Mouse (Mus musculus): ENCODE data around the gene Tbc1d22a. TPM values are rescaled to one million over a fixed set of nuclear protein-coding genes. Genes with fewer than 3 reads are reported as not detected.

Gene Tbc1d22a
- polyA plus RNA-seq, 1 experiment = 54.8 TPM

GRCm38 (mm10) chr15:86476483-86476882 lies 262.2 kb downstream of the Tbc1d22a start:
- no peak overlapping the region for H3K4me3 ChIP-seq (ENCODE audit: low read depth, low read length)
- H3K4me1 ChIP-seq (ENCODE audit: control insufficient read depth, insufficient read depth, insufficient read length, low read length) = no peaks in the 10 kb centered on the region
- no peak overlapping the region for H3K27ac ChIP-seq (ENCODE audit: insufficient read depth, low read depth, low read length)
- no peak for TF ChIP-seq POLR2A (IDR thresholded peaks at IDR 0.05; ENCODE audit: low read depth, low read length)
- no peak for TF ChIP-seq CTCF (IDR thresholded peaks at IDR 0.05; ENCODE audit: extremely low read depth, insufficient read length, insufficient replicate concordance, low read depth, low read length)
- H3K36me3 ChIP-seq (ENCODE audit: control insufficient read depth, insufficient read depth, low read length) = no peaks in the 10 kb centered on the region
- 86% methylated on average over 6 of the region's 6 CpGs for WGBS
- H3K27me3 ChIP-seq (ENCODE audit: control insufficient read depth, insufficient read depth, low read length) = no peaks in the 10 kb centered on the region

DNA sequence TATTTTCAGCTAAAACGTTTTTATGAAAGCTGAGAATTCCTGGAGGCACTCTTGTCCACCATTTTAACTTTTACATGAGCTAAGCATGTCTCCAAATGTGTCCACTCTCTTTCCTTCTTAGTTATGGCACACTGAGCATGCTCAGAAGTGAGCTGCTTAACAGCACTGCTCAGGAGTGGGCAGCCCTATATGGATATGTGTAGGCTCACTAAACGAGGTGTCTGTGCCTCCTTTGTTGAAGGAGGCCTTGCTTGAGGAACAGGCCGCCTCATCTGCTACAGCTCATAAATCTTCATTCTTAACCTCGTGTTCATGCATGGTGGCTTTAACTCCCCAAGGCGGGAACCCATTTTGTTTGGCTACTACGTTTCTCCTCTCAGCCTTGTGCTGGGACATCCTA lies 262.8 kb downstream of the Tbc1d22a start:
- Histone ChIP-seq H3K4me3 (ENCODE audit: low read depth, low read length) (no peak overlapping the region), H3K4me1 (ENCODE audit: control insufficient read depth, insufficient read depth, insufficient read length, low read length) (no peaks in the 10 kb centered on the region), H3K27me3 (ENCODE audit: control insufficient read depth, insufficient read depth, low read length) (no peaks in the 10 kb centered on the region), H3K27ac (ENCODE audit: insufficient read depth, low read depth, low read length) (no peak overlapping the region), H3K36me3 (ENCODE audit: control insufficient read depth, insufficient read depth, low read length) (no peaks in the 10 kb centered on the region)
- 65% methylated on average over 6 of the region's 6 CpGs for WGBS
- TF ChIP-seq POLR2A (IDR thresholded peaks at IDR 0.05; ENCODE audit: low read depth, low read length) (no peak), CTCF (IDR thresholded peaks at IDR 0.05; ENCODE audit: extremely low read depth, insufficient read length, insufficient replicate concordance, low read depth, low read length) (no peak)

GRCm38 (mm10) chr15:86477471-86477992 lies 263.3 kb downstream of the Tbc1d22a start:
- no peak for TF ChIP-seq CTCF (IDR thresholded peaks at IDR 0.05; ENCODE audit: extremely low read depth, insufficient read length, insufficient replicate concordance, low read depth, low read length)
- TF ChIP-seq POLR2A (IDR thresholded peaks at IDR 0.05; ENCODE audit: low read depth, low read length) = no peak
- Histone ChIP-seq H3K36me3 (ENCODE audit: control insufficient read depth, insufficient read depth, low read length) (no peaks in the 10 kb centered on the region), H3K27ac (ENCODE audit: insufficient read depth, low read depth, low read length) (no peak overlapping the region)

DNA sequence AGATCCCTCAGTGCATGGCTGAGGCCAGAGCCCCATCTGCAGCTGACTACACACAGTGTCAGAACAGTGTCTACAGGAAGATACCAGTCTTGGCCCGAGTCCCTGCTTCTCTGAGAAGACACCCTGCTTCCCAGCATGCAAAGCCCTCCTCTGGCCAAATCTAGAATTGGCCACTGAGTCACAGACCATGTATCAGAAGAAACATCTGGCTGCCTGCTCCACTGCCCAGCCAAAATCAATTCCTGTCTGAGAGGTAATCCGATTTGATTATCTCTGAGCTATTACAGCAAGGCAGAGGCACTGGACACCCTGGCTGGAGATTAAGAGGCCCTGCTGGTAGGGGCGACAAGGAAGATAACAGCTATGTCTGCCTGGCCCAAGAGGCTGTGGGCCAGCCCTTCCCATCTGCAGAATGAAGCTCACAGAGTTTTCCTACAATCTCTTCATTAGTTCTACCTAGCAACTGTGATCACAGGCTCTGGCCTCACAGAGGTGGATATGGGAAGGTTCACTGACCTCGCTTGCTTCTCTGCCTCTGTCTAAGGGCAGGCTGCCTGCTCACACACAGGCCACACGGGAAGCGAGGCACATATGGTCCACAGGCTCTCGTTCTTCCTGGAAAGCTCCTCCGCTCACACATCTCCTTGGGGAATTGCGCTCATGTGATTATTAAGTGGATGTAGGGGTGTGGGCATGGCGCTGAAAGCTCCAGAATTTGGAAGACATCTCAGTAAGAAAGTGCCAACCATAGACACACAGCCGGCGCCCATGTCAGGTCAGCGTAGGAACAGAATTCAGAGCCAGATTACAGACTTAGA lies 264.6 kb downstream of the Tbc1d22a start:
- H3K27me3 ChIP-seq (ENCODE audit: control insufficient read depth, insufficient read depth, low read length) = no peaks in the 10 kb centered on the region
- TF ChIP-seq CTCF (IDR thresholded peaks at IDR 0.05; ENCODE audit: extremely low read depth, insufficient read length, insufficient replicate concordance, low read depth, low read length) (no peak), POLR2A (IDR thresholded peaks at IDR 0.05; ENCODE audit: low read depth, low read length) (no peak)
- H3K4me3 ChIP-seq (ENCODE audit: low read depth, low read length) = no peak overlapping the region
- H3K4me1 ChIP-seq (ENCODE audit: control insufficient read depth, insufficient read depth, insufficient read length, low read length) = no peaks in the 10 kb centered on the region
- no peaks in the 10 kb centered on the region for H3K36me3 ChIP-seq (ENCODE audit: control insufficient read depth, insufficient read depth, low read length)
- no peak overlapping the region for H3K27ac ChIP-seq (ENCODE audit: insufficient read depth, low read depth, low read length)
- 78% methylated on average over 13 of the region's 13 CpGs for WGBS

More at GRCm38 (mm10) chr15:86477471-86477992, 263.3 kb downstream of the Tbc1d22a start:
- Histone ChIP-seq H3K4me1 (ENCODE audit: control insufficient read depth, insufficient read depth, insufficient read length, low read length) (no peaks in the 10 kb centered on the region), H3K4me3 (ENCODE audit: low read depth, low read length) (no peak overlapping the region), H3K27me3 (ENCODE audit: control insufficient read depth, insufficient read depth, low read length) (no peaks in the 10 kb centered on the region)

DNA sequence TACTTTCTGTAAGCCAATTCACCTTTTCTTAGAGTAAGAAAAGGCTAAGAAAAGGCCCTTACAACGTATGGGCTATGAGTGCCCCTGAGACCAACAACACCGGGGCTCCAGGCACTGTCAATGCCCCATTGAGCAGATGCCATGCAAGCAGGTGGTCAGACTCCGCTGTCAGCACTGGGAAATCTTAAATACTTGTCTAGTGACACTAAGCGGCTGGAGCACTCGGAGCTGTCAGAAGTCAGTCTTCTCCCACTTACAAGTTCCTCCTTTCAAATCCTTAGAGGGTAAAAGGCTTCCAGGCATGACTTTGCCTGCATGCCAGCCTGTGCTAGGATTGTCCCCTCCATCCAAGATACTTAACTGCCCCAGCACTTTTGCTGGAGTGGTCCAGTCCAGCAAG lies 268.1 kb downstream of the Tbc1d22a start:
- 92% methylated on average over 5 of the region's 5 CpGs for WGBS
- TF ChIP-seq POLR2A (IDR thresholded peaks at IDR 0.05; ENCODE audit: low read depth, low read length) = no peak
- no peak for TF ChIP-seq CTCF (IDR thresholded peaks at IDR 0.05; ENCODE audit: extremely low read depth, insufficient read length, insufficient replicate concordance, low read depth, low read length)
- H3K4me3 ChIP-seq (ENCODE audit: low read depth, low read length) = no peak overlapping the region

DNA sequence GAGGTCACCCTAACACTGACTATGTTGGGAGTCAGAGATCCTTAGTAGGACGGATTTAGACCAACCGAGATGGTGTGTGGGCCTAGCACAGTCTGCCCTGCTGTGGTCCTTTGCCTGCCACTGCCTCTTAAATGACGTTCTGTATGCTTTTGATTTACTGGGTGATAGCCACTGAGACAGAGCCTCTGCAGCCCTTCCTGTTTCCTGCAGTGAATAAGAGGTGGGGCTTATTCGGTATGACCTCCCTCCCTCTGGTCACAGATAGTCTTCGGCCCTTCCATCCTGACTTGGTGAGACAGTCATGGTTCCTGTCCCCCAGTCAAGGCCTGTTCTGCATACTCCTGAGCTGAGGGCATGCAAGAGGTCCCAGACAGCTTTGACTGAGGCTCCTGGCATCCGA lies 271.6 kb downstream of the Tbc1d22a start:
- TF ChIP-seq CTCF (IDR thresholded peaks at IDR 0.05; ENCODE audit: extremely low read depth, insufficient read length, insufficient replicate concordance, low read depth, low read length) (no peak), POLR2A (IDR thresholded peaks at IDR 0.05; ENCODE audit: low read depth, low read length) (no peak)
- no peaks in the 10 kb centered on the region for H3K27me3 ChIP-seq (ENCODE audit: control insufficient read depth, insufficient read depth, low read length)
- WGBS = 74% methylated on average over 6 of the region's 6 CpGs

More for the DNA sequence above, 268.1 kb downstream of the Tbc1d22a start:
- Histone ChIP-seq H3K27me3 (ENCODE audit: control insufficient read depth, insufficient read depth, low read length) (no peaks in the 10 kb centered on the region), H3K27ac (ENCODE audit: insufficient read depth, low read depth, low read length) (no peak overlapping the region), H3K36me3 (ENCODE audit: control insufficient read depth, insufficient read depth, low read length) (no peaks in the 10 kb centered on the region), H3K4me1 (ENCODE audit: control insufficient read depth, insufficient read depth, insufficient read length, low read length) (no peaks in the 10 kb centered on the region)

GRCm38 (mm10) chr15:86487359-86487758 lies 273.1 kb downstream of the Tbc1d22a start:
- WGBS = 86% methylated on average over 5 of the region's 5 CpGs
- Histone ChIP-seq H3K4me1 (ENCODE audit: control insufficient read depth, insufficient read depth, insufficient read length, low read length) (no peaks in the 10 kb centered on the region), H3K27ac (ENCODE audit: insufficient read depth, low read depth, low read length) (no peak overlapping the region), H3K36me3 (ENCODE audit: control insufficient read depth, insufficient read depth, low read length) (no peaks in the 10 kb centered on the region), H3K4me3 (ENCODE audit: low read depth, low read length) (no peak overlapping the region), H3K27me3 (ENCODE audit: control insufficient read depth, insufficient read depth, low read length) (no peaks in the 10 kb centered on the region)
- TF ChIP-seq CTCF (IDR thresholded peaks at IDR 0.05; ENCODE audit: extremely low read depth, insufficient read length, insufficient replicate concordance, low read depth, low read length) (no peak), POLR2A (IDR thresholded peaks at IDR 0.05; ENCODE audit: low read depth, low read length) (no peak)

More for the DNA sequence above, 271.6 kb downstream of the Tbc1d22a start:
- Histone ChIP-seq H3K4me1 (ENCODE audit: control insufficient read depth, insufficient read depth, insufficient read length, low read length) (no peaks in the 10 kb centered on the region), H3K4me3 (ENCODE audit: low read depth, low read length) (no peak overlapping the region), H3K36me3 (ENCODE audit: control insufficient read depth, insufficient read depth, low read length) (no peaks in the 10 kb centered on the region), H3K27ac (ENCODE audit: insufficient read depth, low read depth, low read length) (no peak overlapping the region)
